Mouse (Mus musculus) liver, embryonic 14.5 days (tissue): ENCODE data around the gene Ino80d.

Source experiments
- CTCF ChIP-seq: IDR thresholded peaks from 2 replicates; pipeline ENCODE4 v1.5.1; 2016; ENCODE audit warnings: antibody characterized with exemption, low read depth, control low read depth
- EP300 ChIP-seq: IDR thresholded peaks from 2 replicates; pipeline ENCODE4 v1.6.1; 2016; ENCODE audit warnings: antibody characterized with exemption, low read depth

- TF ChIP-seq CTCF = no peak
- no peak for TF ChIP-seq EP300
Measured at GRCm38 (mm10) chr1:63047983-63048382, 66.5 kb downstream of the Ino80d start.
